Mouse (Mus musculus) stomach, embryonic 14.5 days (tissue): Measurements from ENCODE around the gene Surf1. TPM values are rescaled to one million over a fixed set of nuclear protein-coding genes. Genes with fewer than 3 reads are reported as not detected.

ENCODE experiments used
- ATAC-seq: fragments of 200-750 bp; cut with Nextera tagmentation; 2 replicates; pipeline ENCODE4 v1.8.0; 2017; ENCODE audit warnings: low read depth, moderate TSS enrichment; ENCODE audit not compliant: insufficient number of reproducible peaks, insufficient read depth, low FRiP score
- H3K27ac ChIP-seq: fragments of 300-500 bp; sonication (generic); 2 replicates; pipeline ENCODE4 v1.5.1; 2014; ENCODE audit warnings: mild to moderate bottlenecking, low read length, moderate library complexity, mixed read lengths
- H3K27me3 ChIP-seq: fragments of 300-500 bp; sonication (generic); 2 replicates; pipeline ENCODE4 v1.6.1; 2014; ENCODE audit warnings: low read length, control low read depth, mixed read lengths; ENCODE audit not compliant: control insufficient read depth, insufficient read depth
- H3K36me3 ChIP-seq: fragments of 300-500 bp; sonication (generic); 2 replicates; pipeline ENCODE4 v1.6.1; 2014; ENCODE audit warnings: mild to moderate bottlenecking, control low read depth, low read length, moderate library complexity, mixed read lengths; ENCODE audit not compliant: control insufficient read depth, insufficient read depth
- H3K4me1 ChIP-seq: fragments of 300-500 bp; sonication (generic); 2 replicates; pipeline ENCODE4 v1.6.1; 2014; ENCODE audit warnings: low read length, control low read depth, mixed read lengths; ENCODE audit not compliant: control insufficient read depth, insufficient read depth
- H3K4me2 ChIP-seq: fragments of 300-500 bp; sonication (generic); replicated peaks from 2 replicates; pipeline ENCODE4 v1.6.1; 2014; ENCODE audit warnings: low read depth, low read length, control low read depth
- H3K4me3 ChIP-seq: fragments of 300-500 bp; sonication (generic); 2 replicates; pipeline ENCODE4 v1.5.1; 2014; ENCODE audit warnings: low read depth, low read length, control low read depth
- H3K9ac ChIP-seq: fragments of 300-500 bp; sonication (generic); replicated peaks from 2 replicates; pipeline ENCODE4 v1.6.1; 2014; ENCODE audit warnings: low read depth, mild to moderate bottlenecking, control low read depth, low read length, moderate library complexity, mixed read lengths
- H3K9me3 ChIP-seq: fragments of 300-500 bp; sonication (generic); 2 replicates; pipeline ENCODE4 v1.6.1; 2016; ENCODE audit warnings: low read depth, low read length, control low read depth; ENCODE audit not compliant: control insufficient read depth
- WGBS: fragments of 180-500 bp; shearing (Covaris S2); extraction: QIAGEN DNeasy Blood & Tissue Kit; methylation state at CpG from one replicate; pipeline ENCODE4 v1.1.7; 2014; 5-methylcytosine and 5-hydroxymethylcytosine counted together
- polyA plus RNA-seq: library from polyadenylated mRNA; unstranded; fragments of >200 nt; fragmentation: Nextera tagmentation; extraction: Ambion mirVana; gene quantifications from 2 replicates; pipeline ENCODE4 v1.2.1, GENCODE M21; 2014

Gene Surf1
- polyA plus RNA-seq, 1 experiment from 2014 or later, result 50.4 TPM

DNA sequence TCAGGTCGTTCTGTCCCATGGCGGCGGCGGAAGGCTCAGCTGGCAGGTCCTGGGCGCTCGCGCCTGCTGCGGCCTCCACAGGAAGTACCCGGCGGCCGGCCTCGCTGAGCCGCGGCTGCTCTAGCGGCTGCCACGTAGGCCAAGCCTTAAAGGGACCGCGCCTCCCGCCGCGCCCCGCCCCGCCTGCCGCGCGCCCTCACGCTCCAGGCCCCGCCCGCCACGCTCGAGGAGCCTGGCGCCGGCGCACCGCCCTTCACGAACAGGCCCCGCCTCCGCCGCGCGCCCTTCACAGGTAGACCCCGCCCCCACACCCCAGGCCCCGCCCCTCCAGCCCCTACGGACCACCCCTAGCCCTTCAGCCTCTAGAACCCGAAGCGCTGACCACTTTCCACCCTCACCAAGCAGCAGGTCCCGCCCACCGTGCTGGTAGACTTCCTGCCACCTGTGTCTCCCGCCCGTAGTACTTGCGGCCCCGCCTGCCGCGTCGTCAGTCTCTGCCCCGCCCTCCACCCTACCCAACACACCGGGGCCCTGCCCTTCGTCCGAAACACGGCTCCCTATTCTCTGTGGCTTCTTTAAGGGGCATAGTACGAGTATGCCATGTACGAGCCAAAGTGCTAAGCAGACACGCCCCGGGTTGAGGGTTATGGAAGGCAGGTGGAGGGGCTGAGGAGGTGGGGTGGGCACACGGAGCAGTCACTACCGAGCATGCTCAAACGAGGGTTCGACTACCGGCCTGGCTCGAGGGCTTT lies 17.1 kb upstream of the Surf1 start, which contains the start of the genes Surf4 and Stkld1:
Gene Surf4 (minus strand): TSS at position 625 of the 752 bp plus-strand sequence.
Gene Stkld1 (plus strand): TSS at position 744 of the 752 bp plus-strand sequence.
- Histone ChIP-seq H3K27me3 (no peaks in the 10 kb centered on the region), H3K27ac (peak within 1 kb of the TSS; percentile 92), H3K36me3 (peaks cover 19% of the 10 kb centered on the region; the same call in 1 of the 2 replicates), H3K9me3 (no peaks in the 10 kb centered on the region), H3K4me3 (peak within 1 kb of the TSS; percentile 91), H3K4me1 (peaks cover 11% of the 10 kb centered on the region), H3K9ac (peak within 1 kb of the TSS; percentile 99), H3K4me2 (peak within 1 kb of the TSS; percentile 74)
- peak; percentile 95 for ATAC-seq
- under 1% methylated on average over 69 of the region's 70 CpGs for WGBS

DNA sequence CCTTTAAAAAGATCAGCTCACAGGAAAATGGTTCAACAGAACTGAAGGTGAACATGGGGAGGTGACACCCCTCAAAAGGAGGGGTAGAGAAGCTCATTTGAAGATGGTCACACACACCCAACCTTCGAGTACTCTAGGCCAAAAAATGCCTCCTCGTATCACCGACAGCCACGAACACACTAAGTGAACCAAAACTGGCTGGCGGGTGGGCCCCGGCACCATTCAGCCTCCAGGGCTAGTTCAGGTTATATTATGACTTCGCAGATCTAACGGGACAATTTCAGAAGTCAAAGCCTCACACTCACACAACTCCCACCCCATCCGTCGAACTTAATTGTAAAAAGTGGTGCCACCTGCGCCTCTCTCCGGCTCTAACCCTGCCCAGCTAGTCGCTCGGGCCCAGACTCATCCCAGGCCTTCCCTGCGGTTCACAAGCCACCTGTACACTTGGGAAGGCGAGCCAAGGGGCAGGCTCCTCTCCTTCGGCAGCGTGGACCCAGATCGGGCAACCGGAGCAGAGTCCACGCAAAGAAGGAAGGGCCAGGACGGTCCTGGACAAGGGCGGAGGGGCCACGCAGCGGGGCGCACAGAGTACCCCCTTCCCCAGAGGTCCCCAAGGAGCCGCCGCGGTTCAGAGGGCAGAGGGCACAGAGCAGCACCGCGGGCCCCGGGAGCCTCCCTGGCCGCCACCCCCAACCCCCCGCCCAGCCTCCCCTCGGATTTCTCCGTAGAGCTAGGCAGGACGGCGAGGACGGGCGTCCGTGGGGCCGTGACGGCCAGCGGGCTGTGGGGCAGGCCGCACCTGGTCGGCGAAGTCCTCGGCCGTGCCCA lies 16.4 kb upstream of the Surf1 start:
- peaks cover 11% of the 10 kb centered on the region for H3K4me1 ChIP-seq
- peak overlapping the region; percentile 91 for H3K4me3 ChIP-seq
- H3K9ac ChIP-seq, result peak overlapping the region; percentile 99
- peak; percentile 20 for ATAC-seq
- no peaks in the 10 kb centered on the region for H3K27me3 ChIP-seq
- 1% methylated on average over 45 of the region's 49 CpGs for WGBS
- no peaks in the 10 kb centered on the region for H3K9me3 ChIP-seq
- H3K27ac ChIP-seq, result peak overlapping the region; percentile 92
- H3K36me3 ChIP-seq, result peaks cover 27% of the 10 kb centered on the region; the same call in 1 of the 2 replicates
- H3K4me2 ChIP-seq, result peak overlapping the region; percentile 74

DNA sequence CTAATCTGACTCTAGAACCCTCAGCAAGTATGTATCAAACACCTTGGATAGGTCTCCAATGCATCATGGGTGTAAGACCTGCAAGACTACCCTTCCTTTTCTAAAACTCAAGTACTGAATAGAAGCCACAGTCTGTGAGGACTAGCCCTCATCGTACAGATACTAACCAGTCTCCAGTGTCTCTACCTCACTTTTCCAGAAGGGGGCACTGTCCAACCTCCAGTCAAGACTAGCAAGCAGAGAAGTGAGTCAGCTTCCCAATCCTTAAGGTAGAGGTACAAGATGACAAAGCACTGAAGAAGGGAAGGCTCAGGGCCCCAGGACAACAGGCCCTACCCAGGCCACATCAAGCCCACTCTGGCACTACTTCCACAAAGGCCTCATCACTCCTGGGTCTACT lies 14.1 kb upstream of the Surf1 start:
- H3K36me3 ChIP-seq, result peaks cover 49% of the 10 kb centered on the region
- WGBS, result 55% methylated on average over 1 of the region's 1 CpGs

DNA sequence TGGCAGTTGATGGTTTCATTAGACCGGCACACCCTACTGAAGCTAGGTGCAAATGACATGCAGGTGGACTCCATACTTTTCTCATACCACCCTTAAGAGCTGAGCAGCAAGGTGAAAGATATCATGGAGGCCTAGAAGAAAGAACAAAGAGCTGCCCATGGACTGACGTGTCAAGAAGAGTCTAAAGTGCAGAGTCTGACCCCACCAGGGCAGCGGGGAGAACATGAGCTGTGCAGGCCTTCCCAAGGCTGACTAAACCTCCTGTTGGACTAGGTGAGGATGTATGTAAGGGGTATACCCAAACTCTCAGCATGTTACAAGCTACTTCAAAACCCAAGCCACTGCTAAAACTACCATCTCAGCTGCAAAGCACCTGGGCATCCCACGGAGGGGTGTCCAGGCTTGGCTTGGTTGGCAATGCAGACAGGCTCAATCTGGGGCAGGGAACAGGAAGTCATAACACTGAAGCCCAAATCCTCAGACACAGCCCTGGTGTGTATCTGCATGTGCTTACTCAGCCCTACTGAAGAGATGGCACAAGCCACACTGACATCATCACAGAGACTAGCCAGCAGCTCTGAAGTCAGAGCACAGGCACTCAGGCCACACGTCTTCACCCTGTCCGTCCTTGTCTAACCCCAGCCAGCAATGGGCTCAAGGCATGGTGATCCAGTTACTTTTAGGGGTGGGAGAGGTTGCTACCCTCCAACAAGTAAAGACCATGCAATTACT lies 11.6 kb upstream of the Surf1 start:
- no peak overlapping the region for H3K4me3 ChIP-seq
- no peaks in the 10 kb centered on the region for H3K27me3 ChIP-seq
- no peaks in the 10 kb centered on the region for H3K9me3 ChIP-seq
- no peak overlapping the region for H3K9ac ChIP-seq
- no peak for ATAC-seq
- peaks cover 73% of the 10 kb centered on the region for H3K36me3 ChIP-seq
- 89% methylated on average over 6 of the region's 6 CpGs for WGBS
- no peak overlapping the region for H3K27ac ChIP-seq
- peaks cover 11% of the 10 kb centered on the region for H3K4me1 ChIP-seq
- H3K4me2 ChIP-seq, result no peak overlapping the region

More for the DNA sequence above, 14.1 kb upstream of the Surf1 start:
- H3K9me3 ChIP-seq, result no peaks in the 10 kb centered on the region
- no peak overlapping the region for H3K27ac ChIP-seq
- H3K27me3 ChIP-seq, result no peaks in the 10 kb centered on the region
- no peak overlapping the region for H3K4me2 ChIP-seq
- H3K9ac ChIP-seq, result no peak overlapping the region
- ATAC-seq, result no peak
- H3K4me1 ChIP-seq, result peaks cover 11% of the 10 kb centered on the region
- no peak overlapping the region for H3K4me3 ChIP-seq

DNA sequence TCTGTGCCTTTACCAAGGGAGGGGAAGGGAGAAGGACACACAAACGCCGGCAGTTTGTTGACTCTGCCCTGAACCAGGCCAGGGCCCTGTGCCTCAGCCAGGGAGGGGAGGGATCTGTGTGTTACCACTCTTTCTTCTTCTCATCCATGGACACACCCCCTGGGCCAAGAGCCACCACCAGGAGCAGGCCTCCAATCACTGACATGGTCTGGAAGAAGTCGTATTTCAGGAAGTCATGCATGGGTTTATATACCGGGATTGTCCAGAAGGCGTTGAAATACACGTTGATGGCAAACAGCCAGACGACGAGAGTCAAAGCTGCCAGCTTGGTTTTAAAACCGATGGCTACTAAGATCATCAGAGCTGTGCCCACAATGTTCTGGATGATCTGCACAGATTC lies 5.5 kb upstream of the Surf1 start:
- H3K4me1 ChIP-seq, result peaks cover 2% of the 10 kb centered on the region; the same call in 1 of the 2 replicates
- H3K4me2 ChIP-seq, result no peak overlapping the region
- no peak overlapping the region for H3K27ac ChIP-seq
- 70% methylated on average over 9 of the region's 9 CpGs for WGBS
- H3K9me3 ChIP-seq, result no peaks in the 10 kb centered on the region
- no peak overlapping the region for H3K9ac ChIP-seq
- H3K36me3 ChIP-seq, result peaks cover 83% of the 10 kb centered on the region
- H3K27me3 ChIP-seq, result no peaks in the 10 kb centered on the region
- ATAC-seq, result no peak; the same call in 1 of the 2 replicates
- no peak overlapping the region for H3K4me3 ChIP-seq

DNA sequence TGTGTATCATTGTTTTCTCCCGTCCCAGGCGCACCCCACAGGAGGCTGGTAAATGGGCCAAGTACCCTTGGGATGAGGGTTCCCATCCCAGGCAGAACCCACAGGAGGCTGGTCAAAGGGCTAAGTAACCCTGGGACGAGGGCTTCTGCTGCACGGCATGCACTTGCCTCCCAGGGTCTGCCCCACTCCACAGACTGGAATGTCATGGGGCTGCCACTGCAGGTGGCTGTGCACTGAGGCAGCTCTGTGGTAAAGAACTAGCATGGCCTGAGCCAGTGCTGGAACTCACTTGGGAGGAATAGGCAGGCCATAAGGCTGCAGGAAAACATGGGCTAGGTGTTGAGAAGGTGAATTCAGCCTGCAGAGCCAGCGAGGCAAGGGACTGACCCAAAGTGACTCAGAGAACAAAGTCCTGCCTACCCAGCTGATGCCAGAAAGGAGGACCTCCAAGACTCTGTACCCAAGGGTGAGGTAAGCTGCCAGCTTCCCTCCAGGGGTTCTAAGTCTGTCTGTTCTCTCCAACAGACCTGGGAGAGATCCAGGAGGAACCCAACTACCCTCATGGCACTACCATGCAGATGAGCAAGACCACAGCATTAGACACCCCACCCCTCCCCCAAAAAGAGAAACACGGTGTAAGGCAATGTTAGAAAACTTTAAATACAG lies 4.0 kb upstream of the Surf1 start:
- H3K36me3 ChIP-seq, result peaks cover 69% of the 10 kb centered on the region
- 84% methylated on average over 6 of the region's 6 CpGs for WGBS
- H3K27ac ChIP-seq, result no peak overlapping the region

DNA sequence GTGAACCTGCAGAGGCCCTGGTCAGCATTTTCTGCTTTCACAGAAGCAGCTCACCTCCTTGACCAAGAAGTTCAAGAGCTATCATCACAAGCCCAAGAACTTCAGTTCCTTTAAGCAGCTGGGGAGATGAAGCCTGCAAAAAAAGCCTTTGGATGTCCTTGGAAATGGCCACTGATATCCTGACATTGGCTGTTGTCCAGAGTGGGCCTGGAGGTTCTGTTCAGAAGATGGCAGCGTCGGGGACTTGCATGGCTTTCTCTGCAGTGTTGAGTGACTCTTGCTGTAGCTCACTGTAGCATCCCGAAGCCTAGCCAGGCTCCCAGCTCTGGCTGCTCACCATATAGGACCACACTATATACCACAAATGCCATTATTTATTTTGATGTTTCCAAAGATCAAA lies 3.4 kb upstream of the Surf1 start:
- Histone ChIP-seq H3K4me2 (no peak overlapping the region), H3K27ac (no peak overlapping the region), H3K9me3 (no peaks in the 10 kb centered on the region), H3K4me1 (peaks cover 11% of the 10 kb centered on the region; the same call in 1 of the 2 replicates), H3K27me3 (no peaks in the 10 kb centered on the region), H3K4me3 (no peak overlapping the region), H3K36me3 (peaks cover 63% of the 10 kb centered on the region), H3K9ac (no peak overlapping the region)
- WGBS, result 89% methylated on average over 3 of the region's 3 CpGs
- ATAC-seq, result no peak

More for the DNA sequence above, 4.0 kb upstream of the Surf1 start:
- no peak overlapping the region for H3K9ac ChIP-seq
- H3K4me1 ChIP-seq, result peaks cover 6% of the 10 kb centered on the region; the same call in 1 of the 2 replicates
- no peak overlapping the region for H3K4me3 ChIP-seq
- no peak for ATAC-seq
- H3K4me2 ChIP-seq, result no peak overlapping the region
- no peaks in the 10 kb centered on the region for H3K9me3 ChIP-seq
- H3K27me3 ChIP-seq, result no peaks in the 10 kb centered on the region
